Mouse (Mus musculus): ENCODE measurements around the gene Dock10.

Dock10 gene

DNA sequence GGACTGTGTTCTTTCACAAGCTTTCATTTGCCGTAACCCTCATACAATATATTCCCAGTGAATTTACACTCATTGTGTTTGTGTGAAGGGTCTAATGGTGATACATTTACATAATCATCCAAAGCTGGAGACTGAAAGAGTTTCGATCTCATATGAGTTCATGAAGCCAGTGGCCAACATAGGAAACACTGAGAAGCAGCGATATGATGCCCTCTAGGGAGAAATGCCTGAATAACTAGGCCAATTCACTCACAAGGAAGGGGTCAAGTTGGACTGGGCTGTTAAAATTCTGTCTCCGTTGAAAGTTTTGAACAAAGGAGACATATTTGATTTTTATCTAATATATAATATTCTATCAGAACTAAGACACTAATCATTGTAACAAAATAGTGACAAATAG, 30.9 kb downstream of the Dock10 start:
- DNase-seq: no peak

DNA sequence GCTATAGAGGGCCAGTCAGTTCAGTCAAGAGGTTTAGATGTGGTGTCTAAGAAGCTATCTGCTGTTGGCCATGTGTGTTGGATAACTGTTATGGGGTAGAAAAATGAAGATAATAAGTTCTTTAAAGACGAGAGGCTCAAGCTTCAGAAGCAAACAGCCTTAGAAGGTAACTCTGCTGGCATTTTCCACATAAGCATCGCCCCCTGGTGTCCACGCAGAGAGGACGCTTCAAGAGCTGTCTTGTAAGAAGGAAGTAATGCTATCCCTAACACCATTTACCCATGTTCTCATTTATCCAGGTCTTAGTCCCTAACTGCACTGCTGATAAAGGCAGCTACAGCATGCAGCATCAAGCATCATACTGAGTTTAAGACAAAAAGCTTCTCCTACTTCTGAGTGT, 35.7 kb downstream of the Dock10 start:
- peak; percentile 7 to 12 for DNase-seq

DNA sequence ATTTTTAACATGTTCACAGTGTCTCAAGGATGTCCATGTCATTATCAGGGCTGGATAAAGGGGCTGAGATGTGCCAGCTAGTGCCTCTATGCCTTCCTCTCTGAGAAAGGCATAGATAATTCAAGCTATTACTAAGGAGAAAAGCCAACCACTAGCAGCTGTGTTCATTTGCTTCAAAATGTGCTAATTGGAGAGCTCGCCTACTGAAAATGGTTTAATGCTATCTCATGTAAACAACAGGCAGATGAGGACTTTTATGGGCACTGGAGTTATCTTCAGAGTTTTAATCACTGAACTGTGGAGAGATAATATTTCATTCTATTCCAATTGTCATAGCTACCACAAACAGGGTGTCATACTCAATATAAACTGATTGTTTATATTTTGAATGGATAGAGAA, 36.3 kb downstream of the Dock10 start:
- no peak for DNase-seq

DNA sequence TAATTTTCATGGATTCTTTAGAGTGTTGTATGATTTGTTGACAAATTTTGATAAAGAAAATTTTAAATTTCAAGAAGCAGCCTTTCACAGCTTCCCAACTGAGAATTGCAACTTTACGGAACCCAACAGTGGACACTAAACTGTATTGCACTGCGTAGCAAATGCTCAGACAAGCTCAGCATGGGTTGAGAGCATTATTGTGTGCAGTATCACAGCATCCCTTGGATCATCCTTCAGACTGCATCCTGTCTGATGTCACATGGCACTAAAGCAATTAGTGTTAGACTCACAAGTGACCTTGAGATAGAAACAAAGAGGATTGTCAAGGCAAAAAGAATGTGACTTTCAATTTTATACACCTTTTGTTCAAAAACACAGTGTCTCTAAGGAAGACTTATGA, 37.1 kb downstream of the Dock10 start:
- DNase-seq: no peak

DNA sequence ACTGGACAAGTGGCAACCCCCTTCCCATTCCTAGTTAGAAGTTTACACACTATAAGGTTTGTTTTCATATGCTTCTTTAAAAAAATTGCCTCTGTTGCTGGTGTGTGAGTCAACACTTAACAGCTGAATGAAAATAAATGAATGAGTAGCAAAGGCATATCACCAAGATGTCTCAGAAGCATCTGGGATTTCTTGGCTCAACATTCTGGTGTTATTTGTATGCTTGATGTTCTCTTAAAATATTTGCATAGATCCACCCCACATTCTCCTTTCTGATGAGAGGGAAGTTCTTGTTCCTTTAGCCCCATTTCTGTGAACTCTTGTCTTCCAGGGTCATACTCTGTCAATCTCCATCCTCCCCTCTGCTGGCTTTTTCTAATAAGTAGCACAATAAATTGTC, 38.2 kb downstream of the Dock10 start:
- no peak for DNase-seq

DNA sequence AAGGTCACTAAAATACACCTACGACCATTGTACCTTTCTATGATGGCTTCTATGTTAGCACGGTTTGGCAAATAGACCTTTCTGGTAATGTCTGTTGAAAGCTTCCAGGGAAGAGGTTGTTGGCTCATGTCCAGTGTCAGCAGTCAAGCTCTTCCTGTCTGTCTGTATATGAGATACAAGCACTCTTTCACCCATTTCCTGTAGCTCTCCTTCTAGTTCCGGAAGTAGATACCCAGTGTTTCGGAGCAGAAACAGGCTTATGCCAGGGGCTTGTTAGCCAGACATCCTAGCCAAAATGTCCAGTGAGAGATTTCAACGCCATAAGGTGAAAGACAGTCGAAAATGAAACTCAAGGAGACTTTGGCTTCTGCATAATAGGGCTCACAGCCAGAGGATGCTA, 38.9 kb downstream of the Dock10 start:
- no peak for DNase-seq

DNA sequence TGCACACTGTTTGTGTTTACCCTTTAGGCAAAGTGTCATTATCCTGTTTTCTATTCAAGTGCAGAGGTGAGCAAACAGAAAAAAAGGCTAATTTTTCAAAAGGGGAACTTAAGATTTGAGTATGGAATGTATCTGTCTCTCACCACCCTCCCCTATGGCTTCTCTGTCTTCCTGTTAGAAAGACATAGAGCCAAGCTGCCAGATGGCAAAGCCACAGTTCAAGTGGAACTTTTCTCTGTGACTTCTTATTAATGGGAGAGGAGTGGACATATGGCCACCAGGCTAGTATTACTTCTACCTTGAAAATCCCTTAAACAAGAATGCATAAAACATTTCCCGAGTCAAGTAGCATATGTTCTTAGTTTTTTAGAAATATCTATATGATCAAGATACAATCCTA, 39.7 kb downstream of the Dock10 start:
- DNase-seq: no peak

DNA sequence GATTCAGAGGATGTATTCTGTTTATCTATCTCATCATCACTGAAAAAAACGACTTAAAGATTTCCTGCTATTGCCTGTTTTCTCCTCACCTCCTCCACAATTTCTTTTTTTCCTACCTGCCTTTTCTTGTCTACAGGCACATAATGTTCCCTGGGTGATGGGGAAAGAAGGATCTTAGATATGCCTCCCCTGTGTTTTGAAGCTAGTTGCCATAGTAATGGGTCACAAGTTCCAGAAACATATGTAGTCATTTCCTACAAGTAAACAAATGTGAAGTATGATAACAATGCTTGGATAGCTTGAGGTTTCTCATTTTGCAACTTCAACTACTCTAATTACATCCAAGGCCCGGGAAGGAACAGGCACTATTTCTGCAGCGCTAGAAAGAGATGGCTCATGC, 42.4 kb downstream of the Dock10 start:
- no peak for DNase-seq

DNA sequence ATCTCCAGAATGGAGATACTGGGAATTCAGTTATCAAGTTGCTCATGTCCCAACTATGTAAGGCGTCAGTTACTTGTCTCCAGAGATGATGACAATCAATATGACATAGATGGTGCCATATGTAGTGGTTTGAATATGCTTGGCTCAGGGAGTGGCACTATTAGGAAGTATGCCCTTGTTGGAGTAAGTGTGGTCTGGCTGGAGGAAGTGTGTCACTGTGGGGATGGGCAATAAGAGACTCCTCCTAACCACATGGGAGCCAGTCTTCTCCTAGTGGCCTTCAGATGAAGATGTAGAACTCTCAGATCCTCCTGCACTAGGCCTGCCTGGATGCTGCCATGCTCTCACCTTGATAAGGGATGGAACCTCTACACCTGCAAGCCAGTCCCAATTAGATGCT, 44.4 kb downstream of the Dock10 start:
- no peak for DNase-seq

DNA sequence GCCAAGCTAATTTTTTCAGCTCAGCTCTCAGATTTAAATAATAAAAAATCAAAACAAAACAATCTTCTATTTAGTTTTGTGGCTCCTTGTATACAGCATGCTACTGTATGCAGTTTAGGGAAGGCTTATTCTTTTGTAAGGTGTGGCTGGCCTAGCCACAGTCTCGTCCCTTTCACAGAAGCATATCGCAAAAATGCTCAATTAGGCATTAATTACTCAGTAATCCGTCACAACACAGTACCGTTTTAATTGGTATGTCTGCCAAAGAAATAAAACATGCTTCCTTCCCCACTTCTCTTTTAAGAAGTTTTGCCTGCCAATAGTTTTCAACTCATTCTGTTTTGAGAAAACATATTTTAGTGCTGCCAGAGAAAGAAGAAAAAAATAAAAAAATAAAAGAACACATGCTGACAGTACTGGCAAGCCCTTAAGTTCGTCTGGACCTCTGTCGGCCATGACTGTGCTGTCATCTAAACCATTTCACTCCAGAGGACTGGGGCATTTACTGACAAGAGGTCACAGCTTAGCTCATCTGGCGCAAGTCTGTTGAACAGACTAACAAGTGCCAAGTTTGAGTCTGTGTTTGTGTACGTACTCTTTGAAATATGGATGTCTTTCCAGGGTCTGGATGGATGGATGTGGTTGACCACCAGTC, 47.6 kb downstream of the Dock10 start:
- DNase-seq: no peak

DNA sequence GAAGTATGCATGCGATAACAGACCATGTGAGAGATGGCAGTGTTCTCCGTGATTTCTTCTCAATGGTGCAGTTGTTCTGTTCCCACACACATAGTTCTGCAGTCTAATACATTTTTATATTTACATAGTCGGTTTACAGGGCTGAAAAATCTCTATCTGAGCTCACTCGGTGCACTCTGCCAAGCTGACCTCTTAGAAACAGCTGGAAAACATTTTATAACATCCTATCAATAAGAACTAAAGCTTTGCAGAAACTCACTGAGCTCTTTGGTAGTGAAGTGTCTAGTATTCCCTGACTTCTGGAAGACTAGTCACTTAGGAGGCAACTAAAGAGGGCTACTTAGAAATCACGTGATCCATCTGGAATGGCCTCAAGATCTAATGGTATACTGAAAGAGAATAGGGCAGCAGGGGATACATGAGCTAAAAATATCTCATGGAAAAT, 48.2 kb downstream of the Dock10 start:
- DNase-seq: no peak

DNA sequence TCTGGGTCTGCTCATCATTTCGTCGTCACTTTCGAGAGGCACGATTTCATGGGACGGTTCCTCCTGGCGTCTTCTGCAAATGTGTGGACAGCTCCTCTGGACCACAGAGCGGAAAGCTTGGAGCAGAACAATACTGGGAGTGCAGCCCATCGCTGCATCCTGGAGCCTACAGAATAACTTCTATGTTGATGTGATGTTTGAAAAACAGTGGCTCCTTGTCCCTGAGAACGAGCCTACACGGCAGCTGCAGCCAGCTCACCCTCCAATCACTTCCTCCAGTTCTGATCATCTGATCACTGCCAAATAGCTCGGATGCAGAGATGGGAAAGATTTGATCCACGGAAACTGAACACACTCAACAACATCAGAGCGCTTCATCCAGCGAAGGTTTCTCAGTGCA, 49.0 kb downstream of the Dock10 start:
- DNase-seq: peak; percentile 4 to 10

DNA sequence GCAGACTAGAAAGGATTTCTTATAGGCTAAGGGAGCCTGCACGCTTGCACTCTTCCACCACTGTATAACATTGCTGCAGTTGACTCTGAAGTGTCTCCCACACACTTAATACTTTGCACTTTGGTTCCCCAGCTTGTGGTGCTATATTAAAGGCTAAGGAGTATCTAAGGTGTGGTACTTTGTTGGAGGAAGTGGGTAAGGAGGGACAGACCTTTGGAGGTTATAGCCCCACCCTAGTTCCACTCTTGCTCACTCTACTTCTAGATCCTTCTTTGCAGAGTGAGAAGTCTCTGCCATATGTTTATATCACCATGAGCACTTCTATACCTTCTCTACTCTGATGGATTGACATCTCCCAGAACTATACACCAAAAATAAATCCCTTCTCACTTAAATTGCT, 55.0 kb downstream of the Dock10 start:
- DNase-seq: no peak

DNA sequence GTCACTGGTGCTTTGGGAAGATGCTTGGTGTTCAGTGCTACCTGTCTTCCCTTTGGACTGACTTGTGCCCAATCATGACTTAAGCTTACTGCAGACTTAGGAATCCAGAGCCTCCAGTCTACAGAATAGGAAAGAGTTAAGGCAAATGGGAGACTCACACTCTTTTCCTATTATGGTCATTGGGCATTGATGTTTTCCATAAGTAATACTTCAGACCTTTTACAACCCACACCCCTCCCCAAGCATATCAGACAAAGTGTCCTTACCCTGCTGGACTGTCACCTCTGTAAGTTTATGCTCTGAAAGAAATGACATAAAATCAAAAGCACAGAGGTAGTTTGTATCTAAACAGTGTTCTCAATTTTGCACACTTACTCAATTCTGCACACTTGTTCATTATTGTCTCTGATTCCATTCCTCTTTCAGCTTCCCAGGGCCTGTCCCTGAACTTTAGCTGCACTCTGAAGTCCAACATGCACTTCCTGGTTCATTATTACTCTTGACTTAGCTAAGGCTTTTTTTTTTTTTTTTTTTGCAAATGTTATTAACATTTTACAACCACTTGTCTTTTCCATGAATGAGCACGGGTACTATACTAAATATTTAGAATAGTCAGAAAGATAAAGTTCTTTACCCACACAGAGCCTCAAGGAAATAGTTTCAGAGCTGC, 82.2 kb downstream of the Dock10 start:
- no peak for DNase-seq

DNA sequence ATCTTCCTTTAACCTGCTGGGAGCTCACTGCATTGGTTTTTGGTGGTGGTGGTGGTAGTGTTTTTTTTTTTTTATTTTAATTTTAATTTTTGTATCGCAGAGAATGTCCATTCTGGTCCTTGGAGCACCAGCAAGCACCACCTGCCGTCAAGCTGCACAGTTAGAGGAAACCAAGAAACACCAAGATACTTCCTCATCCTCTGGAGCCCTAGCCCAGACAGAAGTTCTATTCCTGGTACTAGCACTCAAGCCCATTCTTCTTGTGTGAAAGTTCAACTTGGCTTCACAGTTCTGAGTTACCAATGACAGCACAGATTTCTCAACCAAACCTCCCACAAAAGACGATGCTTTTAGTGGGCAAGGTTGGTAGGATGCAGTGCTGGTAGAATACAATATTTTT, 86.6 kb downstream of the Dock10 start:
- no peak for DNase-seq

DNA sequence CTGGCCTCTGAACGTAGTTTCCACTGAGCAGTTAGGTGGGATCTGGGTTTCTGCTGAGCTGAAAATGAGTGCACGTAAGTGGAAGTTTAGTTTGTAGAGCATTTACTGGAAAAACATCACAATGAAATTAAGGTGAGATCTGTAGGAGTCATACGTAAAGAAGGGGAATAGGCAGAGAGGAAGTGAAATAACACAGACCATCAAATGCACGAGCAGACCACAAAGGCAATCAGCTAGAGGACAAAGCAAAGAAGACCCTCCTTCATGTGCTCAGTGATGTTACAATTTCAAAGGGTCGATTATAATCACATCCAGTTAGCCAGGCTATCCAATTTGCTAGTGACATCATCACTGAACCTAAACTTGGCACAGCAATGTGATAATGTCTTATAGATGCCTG, 87.3 kb downstream of the Dock10 start:
- no peak for DNase-seq

DNA sequence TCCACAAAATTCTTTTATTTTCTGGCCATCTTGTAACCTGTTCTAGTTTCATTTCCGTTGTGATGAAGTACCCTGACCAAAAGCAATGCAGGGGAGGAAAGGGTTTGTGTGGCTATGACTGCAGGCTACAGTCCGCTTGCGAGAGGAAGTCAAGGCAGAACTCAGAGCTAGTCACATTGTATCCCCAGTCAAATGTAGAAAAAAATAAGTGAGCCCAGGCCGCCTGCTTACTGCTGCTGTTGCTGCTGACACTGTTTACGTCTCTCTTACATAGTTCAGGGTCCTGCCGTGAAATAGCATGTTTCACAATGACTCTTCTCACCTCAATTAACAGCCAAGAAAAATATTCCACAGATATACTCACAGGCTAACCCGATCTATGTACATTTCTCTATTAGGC, 87.9 kb downstream of the Dock10 start:
- no peak for DNase-seq

DNA sequence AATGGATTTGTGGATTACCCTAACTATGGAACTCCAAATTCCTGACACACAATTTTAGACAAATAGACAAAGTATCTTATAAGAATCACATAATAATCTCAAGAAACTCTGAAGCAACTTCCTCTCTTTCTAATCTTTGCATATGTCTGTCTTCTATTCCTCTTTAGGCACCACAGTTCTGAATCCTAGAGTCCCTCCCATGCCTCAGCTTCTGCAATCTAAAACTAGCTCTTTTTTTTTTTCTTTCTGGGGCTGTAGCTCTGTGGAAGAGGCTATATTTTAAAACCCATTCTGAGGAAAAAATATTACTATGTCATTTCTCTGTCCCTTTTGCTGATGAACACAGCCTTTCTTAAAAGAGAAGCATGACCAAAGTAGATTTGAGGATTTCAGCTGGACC, 92.6 kb downstream of the Dock10 start:
- no peak for DNase-seq

DNA sequence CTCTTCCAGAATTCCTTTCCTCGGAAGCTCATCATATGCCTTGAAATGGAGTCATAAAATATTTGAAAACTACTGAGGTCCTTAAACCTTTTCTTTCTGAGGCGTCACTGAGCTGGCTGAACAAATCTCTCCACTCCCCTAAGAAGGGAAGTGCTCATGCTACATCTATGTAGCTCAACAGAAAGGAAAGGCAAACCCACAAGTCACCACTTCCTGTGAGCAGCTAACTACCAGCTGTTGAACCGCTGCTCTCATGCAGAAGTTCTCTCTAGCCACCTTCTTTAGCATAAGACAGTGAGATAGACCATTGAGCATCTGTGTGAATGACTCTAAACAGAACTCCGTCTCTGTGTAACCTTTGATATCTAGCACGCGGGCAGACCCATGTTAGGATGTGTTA, 93.2 kb downstream of the Dock10 start:
- DNase-seq: no peak

DNA sequence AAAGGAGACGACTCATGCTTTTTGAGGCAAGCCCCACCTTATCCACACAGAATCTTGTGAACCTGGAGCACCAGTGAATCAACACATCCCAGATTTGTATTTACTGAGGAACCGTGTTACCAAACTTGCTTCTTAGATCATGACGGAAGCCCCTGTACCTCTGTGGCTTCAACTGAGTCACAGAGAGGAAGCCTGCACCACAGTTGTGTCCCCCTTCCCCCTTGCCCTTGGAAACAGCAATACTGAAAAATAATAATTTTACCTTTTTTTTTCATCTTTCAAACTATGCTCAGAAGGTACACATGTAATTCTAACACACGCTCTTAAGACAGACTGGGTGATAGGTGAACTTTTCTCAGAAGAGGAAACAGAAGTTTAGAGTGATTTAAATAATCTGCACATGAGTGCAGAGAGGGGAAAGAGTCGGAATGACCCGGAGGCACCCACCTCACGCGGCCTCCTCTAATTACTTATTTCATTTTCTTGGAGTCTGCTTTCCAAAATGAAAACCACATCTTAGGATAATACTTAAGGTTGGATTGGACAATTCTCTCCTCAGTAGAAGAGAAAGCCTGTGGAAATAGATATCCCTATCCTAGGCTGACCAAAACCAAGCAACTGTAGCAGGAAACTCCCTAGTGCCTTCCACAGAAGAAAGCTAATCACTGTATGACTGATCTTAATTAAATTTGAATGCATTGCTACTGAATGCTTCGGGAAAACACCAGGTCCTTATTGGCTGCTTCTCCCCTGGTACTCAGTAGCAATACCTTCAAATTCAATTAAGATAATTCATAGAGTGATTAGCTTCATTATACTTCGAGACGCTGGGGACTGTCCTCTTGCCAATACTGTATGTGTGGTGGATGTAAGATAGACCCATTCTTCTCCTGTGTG, 96.6 kb downstream of the Dock10 start:
- DNase-seq: no peak

DNA sequence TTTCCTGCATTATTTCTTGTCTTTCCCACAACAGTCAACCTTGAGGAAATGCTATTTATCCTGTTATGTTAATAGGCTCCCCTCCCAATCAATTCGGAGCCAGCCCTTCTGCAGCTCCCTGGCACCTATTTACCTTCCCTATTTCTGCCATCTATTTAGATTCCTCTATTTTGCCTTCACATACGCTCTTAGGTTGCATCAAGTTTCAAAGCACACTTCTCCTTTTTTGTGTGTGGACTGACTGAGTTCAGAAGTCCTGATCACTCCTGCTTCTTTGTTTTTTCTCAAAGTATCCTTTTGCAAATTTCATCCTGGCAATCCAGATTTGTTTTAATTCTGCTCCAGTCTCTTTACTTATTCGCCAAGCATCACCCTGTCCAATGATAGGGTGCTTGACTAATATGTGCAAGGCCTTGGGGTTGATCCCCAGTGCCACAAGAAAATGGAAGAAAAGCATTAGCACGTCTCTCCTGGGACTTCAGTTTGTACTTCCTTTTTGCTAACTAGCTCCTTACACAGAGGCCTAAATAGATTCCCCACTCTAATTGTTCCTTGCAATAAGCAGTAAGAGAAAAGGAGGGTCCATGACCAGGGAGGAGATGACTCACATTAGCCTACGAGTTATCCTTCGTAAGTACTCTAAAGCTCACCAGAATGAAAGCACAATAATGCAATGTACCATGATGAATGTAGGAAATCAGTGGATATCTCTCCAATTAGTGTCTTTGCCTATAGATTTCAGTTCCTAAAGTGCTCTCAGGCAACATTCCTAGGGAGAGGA, 98.7 kb downstream of the Dock10 start:
- DNase-seq: no peak

DNA sequence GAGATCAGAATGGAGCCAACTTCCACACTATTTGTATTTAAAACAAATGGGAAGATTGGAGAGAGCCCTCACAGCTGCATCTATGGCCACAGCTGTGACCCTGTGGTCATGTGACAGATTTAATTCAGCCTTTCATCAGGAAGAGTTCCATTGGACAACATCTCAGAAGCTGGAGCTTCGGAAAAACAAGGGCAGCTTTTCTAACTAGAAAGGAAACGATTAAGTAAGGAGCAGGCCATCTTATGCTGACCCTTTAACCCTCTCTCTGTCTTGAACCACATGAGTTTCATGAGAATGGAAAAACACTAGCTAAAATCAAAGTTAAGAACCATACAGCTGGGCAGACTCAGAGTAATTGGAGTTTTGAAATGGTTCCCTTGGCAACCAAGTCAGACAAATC, 101.9 kb downstream of the Dock10 start:
- DNase-seq: no peak

DNA sequence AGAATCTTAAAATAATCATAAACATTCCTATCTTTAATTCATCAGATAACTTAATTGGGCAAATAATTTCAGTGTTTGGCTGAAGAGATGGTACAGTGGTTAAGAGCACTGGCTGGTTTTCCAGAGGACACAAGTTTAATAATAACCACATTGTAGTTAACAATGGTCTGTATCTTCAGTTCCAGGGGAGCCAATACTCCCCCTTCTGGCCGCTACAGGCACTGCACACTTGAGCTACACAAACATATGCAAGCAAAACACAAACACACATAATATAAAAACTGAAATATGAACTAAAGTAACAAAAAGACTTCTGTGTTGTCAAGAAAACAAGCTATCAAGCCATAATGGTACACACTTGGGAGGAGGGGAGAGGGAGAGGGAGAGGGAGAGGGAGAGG, 102.5 kb downstream of the Dock10 start:
- no peak for DNase-seq
